Mouse (Mus musculus) left cerebral cortex, adult 18-20 months (tissue): ENCODE measurements at regions not wholly inside any gene's neighbourhood (a gene's known extent, or its start where the extent isn't known, plus 50 kb on each side); places are given as distances from the start of the nearest gene placed in this dataset.

Experiments used
- DNase-seq, 2 experiments: peaks; one replicate each; pipeline ENCODE4 v3.0.0; 2021 to 2022; ENCODE audit warnings: low spot score in 2 of 2, mixed read lengths in 1 of 2

DNA sequence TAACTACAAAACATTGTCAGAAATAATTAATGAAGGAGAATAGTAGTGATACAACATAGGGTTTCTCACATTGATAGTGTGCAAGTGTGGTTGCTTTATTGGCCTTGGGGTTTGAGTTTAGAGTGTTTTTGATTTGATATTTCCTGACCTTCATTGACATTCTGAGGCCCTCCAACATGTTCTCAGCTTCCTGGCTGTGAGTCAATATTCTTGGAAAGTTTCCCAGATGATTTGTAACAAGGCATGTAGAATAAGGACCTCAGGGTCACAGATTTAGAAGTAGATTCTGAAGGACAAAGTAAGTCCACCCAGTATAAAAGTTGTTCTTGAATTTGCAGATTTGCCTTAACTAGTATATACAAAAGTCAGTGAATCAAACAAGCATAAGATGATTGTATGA lies 969.7 kb upstream of the Pcdh9 start:
- DNase-seq, result no peak

DNA sequence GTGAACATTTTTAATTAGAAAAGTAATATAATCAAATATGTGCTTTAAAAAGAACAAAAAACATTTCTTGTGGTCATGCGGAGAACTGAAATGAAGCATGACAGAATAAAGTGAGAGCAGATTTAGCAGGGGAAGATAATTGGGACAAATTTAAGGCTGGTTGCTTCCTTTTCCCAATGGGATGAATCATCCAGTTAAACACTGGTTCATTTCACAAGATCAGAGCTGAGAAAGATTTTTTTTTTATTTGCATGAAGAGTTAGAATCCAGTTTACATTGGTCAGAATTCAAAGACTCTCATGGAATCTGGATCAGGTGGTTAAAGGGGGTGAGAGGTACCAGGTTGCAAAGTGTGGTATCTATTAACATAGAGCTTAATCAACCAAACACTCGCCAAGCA lies 978.5 kb upstream of the Pcdh9 start:
- DNase-seq, result no peak

DNA sequence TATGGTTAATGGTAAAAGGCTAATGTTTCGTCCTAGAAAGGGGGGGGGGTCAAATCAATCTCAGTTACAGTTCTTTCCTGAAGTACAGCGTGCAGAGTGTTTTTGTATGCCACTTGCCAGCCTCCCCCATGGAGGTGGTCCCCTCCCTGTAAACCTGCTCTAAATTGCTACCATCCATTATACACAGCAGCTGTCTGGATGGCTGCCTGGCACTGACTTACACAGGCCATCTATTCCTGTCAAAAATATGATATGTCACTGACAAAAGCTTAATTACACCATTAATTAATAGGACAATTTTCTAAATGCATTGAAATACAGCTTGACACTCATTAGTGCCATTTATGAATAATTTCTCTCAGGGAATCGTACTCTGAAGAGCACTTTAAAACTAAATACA lies 995.0 kb upstream of the 4921530L21Rik start:
- DNase-seq, result no peak

DNA sequence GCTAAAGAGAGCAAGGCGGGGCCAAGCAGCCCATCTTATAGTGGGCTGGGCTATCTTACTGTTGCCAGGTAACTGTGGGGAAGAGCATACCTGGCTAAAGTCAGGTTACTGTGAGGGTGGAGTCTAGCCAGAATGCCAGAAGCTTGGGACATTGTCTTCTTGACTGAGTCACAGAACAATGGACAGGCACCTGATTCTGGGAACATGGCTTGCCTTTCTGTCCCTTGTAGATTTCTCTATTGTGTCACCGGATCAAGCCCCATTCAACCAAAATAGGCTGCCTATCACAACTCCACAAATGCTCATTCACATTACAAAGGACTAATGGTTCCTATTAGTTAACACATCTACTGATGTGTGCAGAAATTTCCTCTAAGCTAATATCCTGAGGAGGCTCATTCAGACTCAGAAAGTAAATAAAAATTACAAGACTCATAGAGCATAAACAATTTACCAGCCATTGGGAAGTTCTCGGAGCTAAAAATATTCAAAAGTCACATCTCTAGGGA lies 985.7 kb upstream of the 4921530L21Rik start:
- no peak for DNase-seq

DNA sequence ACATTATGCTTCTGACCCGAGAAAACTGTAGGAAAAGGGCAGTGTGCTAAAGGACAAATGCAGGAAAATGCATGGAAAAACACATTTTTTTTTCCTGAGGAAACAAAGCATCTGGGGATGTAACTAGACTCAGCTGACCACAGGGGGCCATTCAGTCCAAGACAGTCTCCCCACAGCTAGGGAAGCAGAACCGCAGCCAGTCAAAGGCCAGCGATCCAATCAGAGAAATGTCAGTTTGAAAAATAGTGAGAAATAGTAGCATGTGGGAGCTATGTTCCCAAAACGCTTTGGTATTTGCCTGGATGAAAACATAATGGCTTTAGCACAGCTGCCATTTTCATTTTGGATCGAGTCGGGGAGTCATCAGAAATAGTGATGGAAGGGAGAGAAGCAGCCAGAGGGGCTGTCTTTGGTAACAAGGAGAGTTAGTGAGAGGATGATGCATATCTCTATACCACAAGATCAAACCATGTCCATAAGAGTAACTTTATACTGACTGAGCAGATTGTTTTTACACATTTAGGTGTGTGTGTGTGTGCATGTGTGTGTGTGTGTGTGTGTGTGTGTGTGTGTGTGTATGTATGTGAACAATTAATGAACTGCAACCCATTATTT lies 982.3 kb upstream of the 4921530L21Rik start:
- DNase-seq, result no peak

DNA sequence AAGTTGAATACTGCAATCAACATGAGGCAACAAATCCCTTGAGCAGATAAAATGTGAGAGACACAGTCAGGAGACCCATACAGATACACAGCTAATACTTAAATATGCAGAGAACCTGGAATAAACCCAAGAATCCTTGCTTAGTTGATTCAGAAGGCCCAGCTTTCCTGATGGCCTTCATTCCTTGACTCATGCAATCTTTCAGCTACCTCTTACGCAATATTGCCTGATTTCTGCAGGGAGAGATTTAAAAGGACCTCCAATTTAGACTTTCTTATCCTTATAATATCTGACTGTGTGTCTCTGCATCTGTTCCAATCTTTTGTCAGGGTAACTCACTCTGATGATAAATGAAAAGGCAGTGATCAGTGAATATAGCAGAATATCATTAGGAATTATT lies 968.7 kb upstream of the 4921530L21Rik start:
- DNase-seq, result no peak

DNA sequence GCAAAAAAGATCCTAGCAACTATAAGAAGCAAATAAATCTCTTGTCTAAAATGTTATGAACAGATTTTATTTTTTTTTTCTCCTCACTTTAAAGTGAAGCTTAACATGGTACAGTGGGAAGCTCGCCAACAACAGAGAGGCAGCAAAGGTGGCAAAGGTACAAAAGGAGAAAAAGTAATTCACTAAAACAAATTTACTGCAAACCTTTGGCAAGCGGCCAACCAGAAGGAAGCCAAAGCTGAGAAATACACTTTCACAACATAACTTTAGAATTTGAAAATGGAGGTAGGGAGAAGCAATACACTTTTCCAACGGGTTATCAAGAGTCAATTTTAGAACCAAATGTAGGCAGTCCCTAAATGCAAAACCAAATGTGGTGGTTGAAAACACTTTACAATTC lies 939.6 kb upstream of the 4921530L21Rik start:
- peak; percentile 7 to 9 for DNase-seq
